Mouse (Mus musculus) embryonic facial prominence, embryonic 15.5 days (tissue): Measurements from ENCODE around the gene Fam81a. TPM values are rescaled to one million over a fixed set of nuclear protein-coding genes. Genes with fewer than 3 reads are reported as not detected.

Experiments
- ATAC-seq: fragments of 200-750 bp; cut with Nextera tagmentation; 2 replicates; pipeline ENCODE4 v1.8.0; 2017; ENCODE audit warnings: low read depth, moderate TSS enrichment; ENCODE audit not compliant: insufficient number of reproducible peaks, low FRiP score, low TSS enrichment
- H3K27ac ChIP-seq: fragments of 300-500 bp; sonication (generic); replicated peaks from 2 replicates; pipeline ENCODE4 v1.5.1; 2015; ENCODE audit warnings: mild to moderate bottlenecking, inconsistent platforms
- H3K27me3 ChIP-seq: fragments of 300-500 bp; sonication (generic); 2 replicates; pipeline ENCODE4 v1.6.1; 2015; ENCODE audit warnings: inconsistent platforms
- H3K36me3 ChIP-seq: fragments of 300-500 bp; sonication (generic); 2 replicates; pipeline ENCODE4 v1.6.1; 2015; ENCODE audit warnings: mild to moderate bottlenecking, inconsistent platforms
- H3K4me1 ChIP-seq: fragments of 300-500 bp; sonication (generic); 2 replicates; pipeline ENCODE4 v1.6.1; 2015; ENCODE audit warnings: inconsistent platforms
- H3K4me2 ChIP-seq: fragments of 300-500 bp; sonication (generic); replicated peaks from 2 replicates; pipeline ENCODE4 v1.6.1; 2015; ENCODE audit warnings: mild to moderate bottlenecking, inconsistent platforms
- H3K4me3 ChIP-seq: fragments of 300-500 bp; sonication (generic); replicated peaks from 2 replicates; pipeline ENCODE4 v1.5.1; 2015; ENCODE audit warnings: mild to moderate bottlenecking, inconsistent platforms
- H3K9ac ChIP-seq: fragments of 300-500 bp; sonication (generic); 2 replicates; pipeline ENCODE4 v1.6.1; 2015; ENCODE audit warnings: inconsistent platforms
- H3K9me3 ChIP-seq: fragments of 300-500 bp; sonication (generic); replicated peaks from 2 replicates; pipeline ENCODE4 v1.6.1; 2016; ENCODE audit warnings: inconsistent platforms
- WGBS: fragments of 180-500 bp; shearing (Covaris S2); methylation state at CpG from one replicate; pipeline ENCODE4 v1.1.7; 2015; 5-methylcytosine and 5-hydroxymethylcytosine counted together
- polyA plus RNA-seq: library from polyadenylated mRNA; unstranded; fragments of >200 nt; fragmentation: Nextera tagmentation; extraction: Ambion mirVana; gene quantifications from 2 replicates; pipeline ENCODE4 v1.2.1, GENCODE M21; 2015

Fam81a gene
- polyA plus RNA-seq, 1 experiment from 2014 or later = 13.8 TPM

DNA sequence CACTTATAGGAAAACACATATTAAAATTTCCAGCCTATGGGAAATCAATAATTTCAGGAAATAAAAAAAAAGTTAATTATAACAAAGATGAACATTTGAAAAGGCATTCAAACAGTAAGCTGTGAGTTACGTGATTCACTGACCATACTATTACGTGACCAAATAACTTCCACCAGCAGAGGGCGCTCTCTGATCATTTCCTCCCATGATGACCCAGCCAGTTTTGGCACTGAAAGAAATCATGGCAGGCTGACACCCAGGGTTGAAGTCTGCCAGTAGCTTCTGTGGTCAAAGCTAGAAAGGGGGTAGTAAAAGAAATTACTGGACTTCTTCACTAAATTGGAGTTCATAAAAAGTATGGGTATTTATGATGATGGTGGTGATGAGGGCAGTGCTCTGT is 33.1 kb downstream of the Fam81a start:
- H3K36me3 ChIP-seq = no peaks in the 10 kb centered on the region
- peaks cover 7% of the 10 kb centered on the region for H3K4me1 ChIP-seq
- H3K27ac ChIP-seq = no peak overlapping the region
- H3K4me3 ChIP-seq = no peak overlapping the region
- no peak overlapping the region for H3K9ac ChIP-seq
- H3K27me3 ChIP-seq = no peaks in the 10 kb centered on the region
- no peaks in the 10 kb centered on the region for H3K9me3 ChIP-seq
- 7% methylated on average over 3 of the region's 3 CpGs for WGBS
- ATAC-seq = no peak
- H3K4me2 ChIP-seq = no peak overlapping the region

GRCm38 (mm10) chr9:70108151-70108550 is 34.2 kb downstream of the Fam81a start:
- no peak for ATAC-seq
- Histone ChIP-seq H3K27ac (no peak overlapping the region), H3K36me3 (no peaks in the 10 kb centered on the region), H3K9ac (no peak overlapping the region), H3K27me3 (no peaks in the 10 kb centered on the region), H3K4me2 (no peak overlapping the region), H3K4me3 (no peak overlapping the region), H3K4me1 (peaks cover 7% of the 10 kb centered on the region), H3K9me3 (no peaks in the 10 kb centered on the region)
- WGBS = 79% methylated on average over 5 of the region's 5 CpGs

DNA sequence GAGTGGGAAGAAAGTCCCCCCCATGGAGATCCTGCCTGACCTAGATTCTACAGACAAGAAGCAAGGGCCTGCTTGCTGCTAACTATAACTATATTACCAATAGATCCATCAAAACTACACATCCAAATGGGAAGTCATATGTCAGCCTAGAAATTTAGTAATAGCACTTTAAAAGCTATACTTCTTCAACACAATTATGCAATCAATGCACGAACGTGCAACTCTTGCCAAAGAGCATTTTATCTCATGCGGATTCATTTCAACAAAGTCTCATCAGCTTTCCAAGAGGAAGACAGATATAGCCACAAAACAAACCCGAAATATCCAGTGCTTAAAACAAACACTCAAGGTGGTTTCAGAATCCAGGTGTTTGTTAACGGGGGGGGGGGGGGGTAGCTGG is 36.8 kb downstream of the Fam81a start:
- Histone ChIP-seq H3K4me1 (peaks cover 5% of the 10 kb centered on the region; the same call in 1 of the 2 replicates), H3K9me3 (no peaks in the 10 kb centered on the region), H3K4me2 (no peak overlapping the region), H3K4me3 (no peak overlapping the region), H3K36me3 (no peaks in the 10 kb centered on the region), H3K27ac (no peak overlapping the region), H3K27me3 (no peaks in the 10 kb centered on the region), H3K9ac (no peak overlapping the region)
- ATAC-seq = no peak
- 56% methylated on average over 5 of the region's 5 CpGs for WGBS

- Histone ChIP-seq H3K4me2 (no peak overlapping the region), H3K4me1 (peaks cover 5% of the 10 kb centered on the region; the same call in 1 of the 2 replicates), H3K36me3 (no peaks in the 10 kb centered on the region), H3K9ac (no peak overlapping the region), H3K4me3 (no peak overlapping the region), H3K27ac (no peak overlapping the region), H3K27me3 (no peaks in the 10 kb centered on the region), H3K9me3 (no peaks in the 10 kb centered on the region)
- ATAC-seq = no peak
- 53% methylated on average over 8 of the region's 8 CpGs for WGBS
Measured at GRCm38 (mm10) chr9:70103106-70103505, 39.3 kb downstream of the Fam81a start.

DNA sequence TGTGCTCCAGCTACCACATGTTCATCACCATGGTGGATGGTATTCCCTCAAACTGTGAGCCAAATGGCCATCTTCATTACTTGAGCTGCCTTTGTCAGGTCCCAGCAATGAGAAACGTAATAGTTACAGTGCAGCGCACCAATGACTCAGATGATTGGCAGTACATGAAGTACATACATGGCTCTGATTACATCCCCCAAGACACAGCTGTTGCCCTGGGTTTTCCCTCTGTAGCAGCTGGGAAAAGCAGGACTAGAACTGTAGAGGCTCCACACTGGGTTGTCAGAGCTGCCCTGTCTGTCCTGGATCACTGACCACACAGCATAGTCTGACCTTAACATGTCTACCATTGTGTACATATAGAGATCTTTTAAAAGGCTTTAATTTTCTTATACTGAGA is 44.8 kb downstream of the Fam81a start:
- no peak overlapping the region for H3K4me2 ChIP-seq
- H3K4me1 ChIP-seq = peaks cover 4% of the 10 kb centered on the region; the same call in 1 of the 2 replicates
- H3K9ac ChIP-seq = no peak overlapping the region
- ATAC-seq = no peak
- WGBS = 81% methylated on average over 2 of the region's 2 CpGs
- no peaks in the 10 kb centered on the region for H3K27me3 ChIP-seq
- no peaks in the 10 kb centered on the region for H3K9me3 ChIP-seq
- H3K4me3 ChIP-seq = no peak overlapping the region
- no peaks in the 10 kb centered on the region for H3K36me3 ChIP-seq
- H3K27ac ChIP-seq = no peak overlapping the region

DNA sequence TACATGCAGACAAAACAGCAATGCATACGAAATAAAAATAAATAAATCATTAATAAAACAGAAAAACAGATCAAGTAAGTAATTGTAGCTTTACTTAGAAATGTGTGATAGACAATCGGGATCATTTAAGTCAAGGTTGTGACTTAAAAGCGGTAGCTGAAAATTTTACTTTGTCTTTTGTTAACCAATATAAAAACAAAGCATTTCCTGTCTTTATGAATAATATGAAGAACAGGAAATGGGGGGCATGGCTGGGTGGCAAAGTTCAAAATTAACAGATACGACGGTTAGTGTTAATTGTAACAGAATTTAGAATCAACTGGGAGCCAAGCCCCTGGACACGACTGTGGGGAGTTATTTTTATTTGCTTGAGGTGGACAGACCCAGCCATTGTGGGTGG is 47.3 kb downstream of the Fam81a start:
- no peaks in the 10 kb centered on the region for H3K27me3 ChIP-seq

GRCm38 (mm10) chr9:70090541-70090940 is 51.8 kb downstream of the Fam81a start:
- Histone ChIP-seq H3K4me1 (peaks cover 11% of the 10 kb centered on the region), H3K27ac (no peak overlapping the region), H3K9me3 (no peaks in the 10 kb centered on the region), H3K9ac (no peak overlapping the region), H3K27me3 (no peaks in the 10 kb centered on the region), H3K36me3 (no peaks in the 10 kb centered on the region), H3K4me3 (no peak overlapping the region), H3K4me2 (no peak overlapping the region)
- 73% methylated on average over 10 of the region's 10 CpGs for WGBS
- ATAC-seq = no peak

More for the DNA sequence above, 47.3 kb downstream of the Fam81a start:
- WGBS = 74% methylated on average over 6 of the region's 6 CpGs
- ATAC-seq = no peak
- no peak overlapping the region for H3K4me3 ChIP-seq
- no peak overlapping the region for H3K4me2 ChIP-seq
- H3K27ac ChIP-seq = no peak overlapping the region
- no peak overlapping the region for H3K9ac ChIP-seq
- no peaks in the 10 kb centered on the region for H3K9me3 ChIP-seq
- H3K36me3 ChIP-seq = no peaks in the 10 kb centered on the region
- no peaks in the 10 kb centered on the region for H3K4me1 ChIP-seq

- no peaks in the 10 kb centered on the region for H3K27me3 ChIP-seq
- 0 out of 2 replicates have a peak, but pooled peaks have one; percentile 7 for ATAC-seq
- no peak overlapping the region for H3K4me2 ChIP-seq
- H3K4me3 ChIP-seq = no peak overlapping the region
- H3K9ac ChIP-seq = no peak overlapping the region
- H3K27ac ChIP-seq = no peak overlapping the region
- no peaks in the 10 kb centered on the region for H3K9me3 ChIP-seq
- WGBS = 59% methylated on average over 6 of the region's 6 CpGs
- no peaks in the 10 kb centered on the region for H3K36me3 ChIP-seq
- peaks cover 11% of the 10 kb centered on the region for H3K4me1 ChIP-seq
Measured at GRCm38 (mm10) chr9:70088786-70089096, 53.6 kb downstream of the Fam81a start.

DNA sequence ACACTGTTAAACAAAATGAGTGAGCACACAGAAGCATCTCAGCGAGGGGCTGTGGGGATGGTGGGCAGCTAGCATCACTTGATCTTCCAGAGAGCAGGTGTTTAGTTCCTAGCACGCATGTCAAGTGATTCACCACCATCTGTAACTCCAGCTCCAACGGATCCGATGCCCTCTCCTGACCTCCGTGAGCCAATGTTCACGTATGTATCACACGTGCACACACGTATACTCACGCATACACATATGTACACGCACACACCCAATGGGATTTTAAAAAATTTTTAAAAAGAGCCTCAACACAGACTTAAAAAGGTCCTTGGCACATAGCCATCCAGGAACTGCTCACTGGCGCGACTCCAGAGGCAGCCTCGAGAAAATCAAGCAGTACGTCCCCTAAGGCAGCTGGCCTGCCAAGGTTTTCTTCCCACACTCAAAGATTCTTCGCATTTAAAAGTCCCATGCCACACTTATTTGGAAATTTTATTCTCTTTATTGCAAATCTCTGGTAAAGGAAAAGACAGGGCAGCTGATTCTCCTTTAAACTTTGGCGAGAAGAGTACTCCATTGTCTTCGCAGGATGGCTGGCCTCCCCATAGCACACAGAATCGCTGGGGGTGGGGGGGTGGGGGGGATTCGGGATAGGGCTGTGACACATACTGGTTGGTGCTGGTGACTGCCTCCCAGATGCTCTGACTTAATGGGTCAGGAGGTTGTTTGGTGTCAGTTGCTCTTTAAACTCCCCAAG is 54.1 kb downstream of the Fam81a start:
- no peaks in the 10 kb centered on the region for H3K36me3 ChIP-seq
- H3K4me1 ChIP-seq = peaks cover 11% of the 10 kb centered on the region
- H3K9ac ChIP-seq = no peak overlapping the region
- 0 out of 2 replicates have a peak, but pooled peaks have one; percentile 24 for ATAC-seq
- H3K27me3 ChIP-seq = no peaks in the 10 kb centered on the region
- H3K4me2 ChIP-seq = no peak overlapping the region
- no peak overlapping the region for H3K27ac ChIP-seq
- no peaks in the 10 kb centered on the region for H3K9me3 ChIP-seq
- 41% methylated on average over 19 of the region's 19 CpGs for WGBS
- no peak overlapping the region for H3K4me3 ChIP-seq

- Histone ChIP-seq H3K27me3 (no peaks in the 10 kb centered on the region), H3K4me3 (no peak overlapping the region), H3K36me3 (no peaks in the 10 kb centered on the region), H3K4me1 (peaks cover 15% of the 10 kb centered on the region), H3K9me3 (no peaks in the 10 kb centered on the region), H3K9ac (no peak overlapping the region), H3K4me2 (no peak overlapping the region), H3K27ac (no peak overlapping the region)
- 48% methylated on average over 5 of the region's 5 CpGs for WGBS
- ATAC-seq = no peak
Measured at GRCm38 (mm10) chr9:70087379-70087778, 55.0 kb downstream of the Fam81a start.

- H3K9me3 ChIP-seq = no peaks in the 10 kb centered on the region
- H3K36me3 ChIP-seq = no peaks in the 10 kb centered on the region
- 32% methylated on average over 6 of the region's 6 CpGs for WGBS
- no peak for ATAC-seq
- H3K4me1 ChIP-seq = peaks cover 16% of the 10 kb centered on the region
- no peak overlapping the region for H3K27ac ChIP-seq
- H3K27me3 ChIP-seq = no peaks in the 10 kb centered on the region
- no peak overlapping the region for H3K9ac ChIP-seq
- H3K4me2 ChIP-seq = no peak overlapping the region
- no peak overlapping the region for H3K4me3 ChIP-seq
Measured at GRCm38 (mm10) chr9:70086091-70086490, 56.3 kb downstream of the Fam81a start.

- Histone ChIP-seq H3K9me3 (no peaks in the 10 kb centered on the region), H3K9ac (no peak overlapping the region), H3K36me3 (no peaks in the 10 kb centered on the region), H3K4me3 (no peak overlapping the region), H3K4me1 (peaks cover 16% of the 10 kb centered on the region), H3K27me3 (no peaks in the 10 kb centered on the region), H3K4me2 (no peak overlapping the region), H3K27ac (no peak overlapping the region)
- 55% methylated on average over 11 of the region's 11 CpGs for WGBS
- ATAC-seq = no peak
Measured at GRCm38 (mm10) chr9:70084107-70084506, 58.3 kb downstream of the Fam81a start.
